In genomic region chr8:125277071-125277682, GRCm38 (mm10) we compare ENCODE assay signal across 16 mouse cellular contexts.
DNase-seq lines count a peak whose midpoint lies in the region; ATAC-seq and TF ChIP-seq lines count a peak whose summit lies in the region.
"Had no signal": no experiment of that assay in that cellular context is flagged by ENCODE, and none has a peak within 500 bp of the region (broad histone marks: within the 10 kb centered on the region; RNA-seq: fewer than 3 reads in every experiment).

No protein-coding gene starts in this region.

- 0 out of 2 replicates have a peak, but pooled peaks cover 2% of the 10 kb centered on the region for H3K9me3 ChIP-seq in hindbrain, embryonic 10.5 days
- no peaks in the 10 kb centered on the region for H3K9me3 ChIP-seq in hindbrain, embryonic 16.5 days (ENCODE audit: control insufficient read depth, low read length)
- H3K9me3 ChIP-seq in neural tube, embryonic 13.5 days = no peaks in the 10 kb centered on the region
- H3K9me3 ChIP-seq: embryonic facial prominence, embryonic 13.5 days; heart, embryonic 12.5 days had no signal

- WGBS in hindbrain, embryonic 10.5 days = 10% methylated on average over 11 of the region's 11 CpGs
- 13% methylated on average over 11 of the region's 11 CpGs for WGBS in hindbrain, embryonic 16.5 days
- WGBS in neural tube, embryonic 13.5 days = 7% methylated on average over 11 of the region's 11 CpGs
- 69% methylated on average over 11 of the region's 11 CpGs for WGBS in lung, adult 2 months

- ATAC-seq in hindbrain, embryonic 16.5 days = no peak
- ATAC-seq in neural tube, embryonic 13.5 days (ENCODE audit: low read depth) = no peak
- ATAC-seq: intestine, postnatal 0 days had no signal

- no peak overlapping the region for H3K9ac ChIP-seq in hindbrain, embryonic 16.5 days (ENCODE audit: low read depth, low read length)
- 0 out of 2 replicates have a peak overlapping the region, but pooled peaks have one; percentile 28 for H3K9ac ChIP-seq in neural tube, embryonic 13.5 days
- H3K9ac ChIP-seq: embryonic facial prominence, embryonic 13.5 days; heart, embryonic 12.5 days; lung, embryonic 14.5 days had no signal

- no peak overlapping the region for H3K4me2 ChIP-seq in hindbrain, embryonic 16.5 days (ENCODE audit: low read length)
- H3K4me2 ChIP-seq in neural tube, embryonic 13.5 days = no peak overlapping the region
- H3K4me2 ChIP-seq: embryonic facial prominence, embryonic 13.5 days; heart, embryonic 12.5 days; lung, embryonic 14.5 days had no signal

- no peak for TF ChIP-seq POLR2A in lung, adult 2 months (IDR thresholded peaks at IDR 0.05; ENCODE audit: borderline replicate concordance, extremely low read depth, low read depth, low read length)

- H3K4me1 ChIP-seq in hindbrain, embryonic 10.5 days (replicated peaks) = peaks cover 29% of the 10 kb centered on the region
- H3K4me1 ChIP-seq in hindbrain, embryonic 16.5 days (ENCODE audit: control insufficient read depth, insufficient read depth, low read depth, low read length) = peaks cover 4% of the 10 kb centered on the region
- H3K4me1 ChIP-seq in neural tube, embryonic 13.5 days (replicated peaks) = peaks cover 14% of the 10 kb centered on the region
- 0 out of 2 replicates have a peak, but pooled peaks cover 2% of the 10 kb centered on the region for H3K4me1 ChIP-seq in lung, adult 2 months (ENCODE audit: control insufficient read depth, insufficient read depth, low read length)

- peak; percentile 62 for DNase-seq in hindbrain, embryonic 10.5 days (ENCODE audit: low spot score)
- DNase-seq in embryo, embryonic 9.5 days (ENCODE audit: extremely low spot score) = peak; percentile 73
- DNase-seq in hindlimb bud, embryonic 11.5 days (ENCODE audit: extremely low spot score, low read depth, low spot score) = peak; percentile 24
- no peak for DNase-seq in layer of hippocampus, adult 2 months (ENCODE audit: low spot score in 2 of 2)
- no peak for DNase-seq in lung, adult 2 months
- DNase-seq: adrenal gland, adult 2 months; cerebellum, adult 9-11 months; heart, postnatal 36 days; kidney, postnatal 25 days; lung, embryonic 14.5 days; thymus, adult 18-20 months had no signal

- no peaks in the 10 kb centered on the region for H3K36me3 ChIP-seq in hindbrain, embryonic 10.5 days
- H3K36me3 ChIP-seq in hindbrain, embryonic 16.5 days (ENCODE audit: control insufficient read depth, insufficient read depth, low read length) = no peaks in the 10 kb centered on the region
- no peaks in the 10 kb centered on the region for H3K36me3 ChIP-seq in neural tube, embryonic 13.5 days
- H3K36me3 ChIP-seq: embryonic facial prominence, embryonic 13.5 days; heart, embryonic 12.5 days had no signal

- H3K27me3 ChIP-seq in hindbrain, embryonic 10.5 days (ENCODE audit: insufficient read depth, poor library complexity, severe bottlenecking) = peaks cover 35% of the 10 kb centered on the region
- no peaks in the 10 kb centered on the region; the same call in 1 of the 2 replicates for H3K27me3 ChIP-seq in hindbrain, embryonic 16.5 days (replicated peaks; ENCODE audit: control insufficient read depth, insufficient read depth, low read length)
- peaks cover 8% of the 10 kb centered on the region; the same call in 1 of the 2 replicates for H3K27me3 ChIP-seq in neural tube, embryonic 13.5 days
- H3K27me3 ChIP-seq: heart, embryonic 12.5 days had no signal

- no peak overlapping the region for H3K4me3 ChIP-seq in hindbrain, embryonic 10.5 days
- H3K4me3 ChIP-seq in hindbrain, embryonic 16.5 days (ENCODE audit: low read length) = no peak overlapping the region
- H3K4me3 ChIP-seq in neural tube, embryonic 13.5 days = no peak overlapping the region
- H3K4me3 ChIP-seq in layer of hippocampus, adult 2 months = no peak overlapping the region
- H3K4me3 ChIP-seq in lung, adult 2 months (replicated peaks; ENCODE audit: extremely low read depth, low read depth, low read length) = no peak overlapping the region
- H3K4me3 ChIP-seq: embryonic facial prominence, embryonic 13.5 days; heart, embryonic 12.5 days had no signal

- no peak for TF ChIP-seq CTCF in layer of hippocampus, adult 2 months (conservative IDR thresholded peaks at IDR 0.05)
- no peak for TF ChIP-seq CTCF in lung, adult 2 months (IDR thresholded peaks at IDR 0.05; ENCODE audit: insufficient read depth, low read length)

- H3K27ac ChIP-seq in hindbrain, embryonic 10.5 days = peak overlapping the region; percentile 62
- no peak overlapping the region for H3K27ac ChIP-seq in hindbrain, embryonic 16.5 days (ENCODE audit: low read depth, low read length)
- no peak overlapping the region for H3K27ac ChIP-seq in neural tube, embryonic 13.5 days (replicated peaks)
- no peak overlapping the region for H3K27ac ChIP-seq in layer of hippocampus, adult 2 months
- H3K27ac ChIP-seq: embryonic facial prominence, embryonic 13.5 days had no signal

Comparison
In these comparisons a context has a peak if more than half of its experiments do, and no peak if none do; other contexts are left out.
1. DNase-seq: peak in hindbrain, embryonic 10.5 days (single experiment), embryo, embryonic 9.5 days (single experiment) and hindlimb bud, embryonic 11.5 days (single experiment); none in layer of hippocampus, adult 2 months (0 of 2) and lung, adult 2 months (single experiment).